Mouse (Mus musculus) cerebellum, adult 11 months (tissue): ENCODE measurements around the gene Rtn2.

Experiments used
- DNase-seq: peaks from one replicate; pipeline ENCODE4 v3.0.0; 2022

The Rtn2 gene

DNA sequence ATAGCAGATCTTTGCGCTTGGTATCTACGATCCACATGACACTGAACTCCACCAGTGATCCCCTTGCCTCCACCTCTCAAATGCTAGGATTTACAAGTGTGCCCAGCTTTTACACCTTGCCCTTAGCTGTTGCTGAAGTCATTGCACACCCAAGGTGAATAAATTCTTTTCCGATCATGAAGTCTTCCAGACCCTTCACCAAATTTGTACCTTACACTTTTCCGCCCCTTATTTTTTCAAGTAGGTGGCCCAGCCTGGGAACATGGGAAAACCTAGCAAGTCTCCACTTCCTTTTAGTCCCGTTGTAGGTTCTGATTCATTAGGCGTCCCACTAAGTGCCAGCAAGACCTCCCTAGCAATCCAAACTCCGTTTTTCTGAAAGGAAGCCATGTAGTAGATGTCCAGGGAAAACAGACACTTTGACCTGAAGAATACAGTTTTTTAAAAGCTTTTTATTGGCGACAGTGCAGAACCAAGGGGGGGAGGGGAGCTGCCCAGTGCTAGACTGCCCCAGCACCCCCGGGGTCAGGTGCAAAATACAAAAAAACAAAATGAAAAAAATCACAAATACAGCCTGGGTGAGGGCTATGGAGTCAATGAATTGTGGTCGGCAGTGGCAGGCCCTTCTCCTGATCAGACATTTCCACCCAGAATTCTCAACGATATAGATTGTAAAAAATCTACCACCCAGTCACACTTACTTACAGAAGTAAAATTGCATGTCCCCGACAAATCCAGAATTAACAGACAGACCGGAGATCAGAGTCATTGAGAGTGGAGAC lies 20.0 kb downstream of the Rtn2 start:
- DNase-seq, result no peak

DNA sequence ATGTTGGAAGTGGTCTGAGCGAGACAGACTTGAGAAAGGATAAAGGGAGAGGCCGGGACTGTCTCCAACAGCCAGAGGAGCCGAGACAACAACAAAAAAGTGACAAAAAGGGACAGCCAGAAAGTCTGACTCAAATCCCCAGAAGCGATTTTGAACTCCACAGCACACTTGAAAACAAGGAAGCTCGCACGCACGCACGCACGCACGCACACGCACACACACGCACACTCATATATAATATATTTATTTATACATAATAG lies 20.6 kb downstream of the Rtn2 start:
- DNase-seq, result no peak

DNA sequence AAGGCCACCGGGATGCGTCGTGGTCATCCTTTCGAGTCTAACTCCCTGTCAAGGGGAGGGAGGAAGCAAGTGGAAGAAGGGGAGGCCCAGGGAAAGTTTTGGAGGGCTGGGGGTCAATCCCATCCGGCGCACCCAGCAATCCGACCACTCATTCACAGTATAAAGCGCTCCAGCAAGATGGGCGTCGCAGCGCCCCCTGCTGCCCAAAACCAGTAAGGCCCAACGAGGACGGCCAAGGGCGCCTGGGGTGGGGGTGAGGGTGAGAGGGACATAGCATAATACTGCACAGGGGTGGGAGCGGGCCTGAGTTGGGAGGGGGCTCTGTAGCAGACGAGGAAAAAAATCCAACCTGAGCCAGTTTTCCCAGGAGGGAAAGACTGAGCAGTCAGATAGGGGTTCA lies 21.3 kb downstream of the Rtn2 start:
- peak; percentile 80 for DNase-seq

DNA sequence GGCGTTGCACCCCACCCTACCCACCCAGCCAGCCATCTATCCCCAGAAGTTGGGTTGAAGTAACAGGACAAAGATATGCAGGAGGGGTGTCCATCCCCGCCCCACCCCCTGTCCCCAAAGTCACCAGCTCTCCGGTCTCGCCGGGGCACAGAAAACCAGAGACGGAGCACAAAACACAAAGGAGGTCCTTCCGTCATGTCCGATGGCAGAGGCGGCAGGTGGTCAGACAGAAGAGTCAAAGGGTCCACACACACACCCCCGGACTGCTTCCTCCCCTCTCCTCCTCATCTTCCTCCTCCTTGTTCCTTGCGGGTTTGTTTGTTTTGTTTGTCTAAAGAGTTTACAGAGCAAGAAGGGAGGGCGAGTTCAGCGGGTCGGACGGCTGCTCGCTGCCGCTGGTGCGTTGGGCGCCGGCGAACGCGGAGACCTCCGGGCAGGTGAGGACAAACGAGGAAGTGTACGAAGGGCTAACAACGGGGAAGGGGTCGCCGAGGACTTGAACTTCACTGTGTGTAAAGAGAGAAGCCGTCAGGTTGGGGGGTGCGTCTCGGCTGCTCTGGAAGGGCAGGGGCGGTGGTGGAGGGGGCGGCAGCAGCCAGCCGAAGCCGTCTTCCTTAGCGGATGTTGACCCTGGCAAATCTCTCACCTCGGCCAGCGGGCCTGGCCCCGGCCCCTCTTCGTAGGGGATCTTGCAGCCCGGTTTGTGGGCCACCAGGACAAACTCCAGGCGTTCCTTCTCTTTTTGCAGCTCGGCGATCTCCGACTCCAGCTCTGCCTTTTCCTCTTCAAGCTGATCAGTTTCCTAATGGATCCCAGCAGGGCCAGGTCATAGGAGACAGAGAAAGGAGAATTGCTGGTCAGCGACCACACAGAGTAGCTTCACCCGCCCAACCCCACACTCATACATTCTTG lies 22.3 kb downstream of the Rtn2 start:
- no peak for DNase-seq

DNA sequence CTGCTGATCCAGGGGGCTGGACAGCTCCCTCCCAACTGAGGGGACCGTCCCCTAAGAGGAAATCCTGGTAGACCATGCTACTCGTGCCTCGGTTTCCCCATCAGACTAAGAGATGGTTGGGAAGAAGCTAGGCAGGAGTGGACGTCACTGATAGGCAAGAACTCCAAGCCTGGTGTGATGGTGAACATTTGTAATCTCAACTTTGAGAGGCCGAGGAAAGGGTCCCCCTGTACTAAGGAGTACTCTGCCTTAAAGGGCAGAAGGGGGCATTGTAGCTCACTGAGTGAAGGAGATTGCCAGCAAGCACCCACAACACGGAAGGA lies 22.9 kb downstream of the Rtn2 start:
- DNase-seq, result no peak

DNA sequence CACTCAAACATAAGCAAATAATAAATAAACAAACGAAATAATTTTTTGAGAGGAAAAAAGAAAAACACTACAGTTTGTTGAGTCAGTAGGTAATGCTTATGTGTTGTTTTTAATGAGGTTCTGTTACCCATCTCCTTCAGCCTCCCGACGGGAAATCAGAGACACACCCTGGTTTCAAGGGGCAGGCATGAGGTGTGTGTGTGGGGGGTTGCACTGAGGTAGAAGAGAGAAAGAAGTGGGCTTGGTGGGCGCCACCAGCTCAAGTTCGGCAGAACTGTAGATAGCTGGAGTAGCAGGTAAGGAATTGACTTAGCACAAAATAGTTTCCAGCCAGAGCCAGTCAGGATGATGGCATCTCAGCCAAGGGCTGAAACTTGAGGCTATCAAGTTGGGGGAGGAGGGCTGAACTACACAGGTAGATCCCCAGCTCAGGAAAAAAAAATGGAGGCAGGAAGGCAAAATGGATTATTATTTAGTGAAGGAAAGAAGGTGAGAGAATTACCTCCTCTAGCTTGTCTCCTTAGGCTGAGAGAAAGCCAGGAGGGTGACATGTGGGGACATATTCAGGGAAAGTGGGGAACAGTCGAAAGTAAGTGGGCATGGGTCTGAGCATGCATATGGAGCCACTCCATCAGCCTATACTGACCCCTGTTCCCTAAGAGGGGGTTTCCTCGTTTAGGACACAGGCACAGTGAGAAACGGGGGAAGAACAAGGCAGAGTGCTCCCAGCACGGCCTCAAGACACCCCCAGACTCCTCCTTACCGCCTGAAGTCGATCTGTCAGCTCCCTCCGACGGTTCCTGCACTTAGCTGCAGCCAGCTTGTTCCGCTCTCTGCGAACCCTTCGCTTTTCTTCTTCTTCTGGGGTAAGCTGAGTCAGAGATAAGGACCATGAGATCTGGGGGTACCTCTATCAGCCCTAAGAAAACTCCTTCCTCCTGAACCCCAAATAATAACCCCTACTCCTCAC lies 23.7 kb downstream of the Rtn2 start:
- DNase-seq, result no peak

DNA sequence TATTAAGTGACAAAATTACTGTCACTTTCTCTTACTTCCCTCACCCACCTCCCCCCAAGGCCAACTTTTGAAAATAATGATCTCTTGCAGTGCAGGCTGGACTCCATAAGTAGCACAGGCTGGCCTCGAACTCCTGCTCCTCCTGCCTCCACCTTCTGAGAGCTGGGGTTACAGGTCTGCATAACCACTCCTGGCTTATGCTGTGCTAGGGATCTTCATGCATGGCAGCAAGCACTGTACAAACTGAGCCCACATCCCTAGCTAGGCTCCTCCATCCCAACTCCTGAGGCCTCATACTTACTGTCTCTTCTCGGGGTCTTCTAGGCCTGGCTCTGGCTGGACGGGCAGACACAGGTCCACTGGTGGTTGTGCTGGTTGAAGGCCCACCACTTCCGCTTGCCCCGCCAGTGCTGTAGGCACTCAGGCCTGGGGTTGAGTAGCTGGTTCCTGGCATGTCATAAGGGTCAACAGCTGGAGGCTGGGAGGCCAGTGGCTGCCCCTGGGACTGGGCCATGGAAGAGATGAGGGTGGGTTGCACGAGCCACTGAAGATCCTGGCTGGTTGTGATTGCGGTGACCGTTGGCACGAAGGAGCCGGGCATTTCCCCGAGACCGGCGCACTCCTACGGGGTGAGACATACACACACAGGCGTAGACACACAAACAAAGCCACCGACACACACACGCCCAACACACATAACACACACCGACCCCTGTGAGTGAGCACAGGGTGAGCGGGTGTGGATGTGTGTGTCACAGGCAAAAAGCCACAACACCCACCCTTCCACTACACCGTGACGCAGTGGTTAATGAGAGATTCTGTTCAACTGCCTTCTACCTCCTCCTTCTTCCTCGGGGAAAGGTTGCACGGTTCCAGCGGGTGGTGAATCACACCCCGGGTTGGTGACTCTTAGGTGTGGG lies 24.7 kb downstream of the Rtn2 start:
- no peak for DNase-seq

DNA sequence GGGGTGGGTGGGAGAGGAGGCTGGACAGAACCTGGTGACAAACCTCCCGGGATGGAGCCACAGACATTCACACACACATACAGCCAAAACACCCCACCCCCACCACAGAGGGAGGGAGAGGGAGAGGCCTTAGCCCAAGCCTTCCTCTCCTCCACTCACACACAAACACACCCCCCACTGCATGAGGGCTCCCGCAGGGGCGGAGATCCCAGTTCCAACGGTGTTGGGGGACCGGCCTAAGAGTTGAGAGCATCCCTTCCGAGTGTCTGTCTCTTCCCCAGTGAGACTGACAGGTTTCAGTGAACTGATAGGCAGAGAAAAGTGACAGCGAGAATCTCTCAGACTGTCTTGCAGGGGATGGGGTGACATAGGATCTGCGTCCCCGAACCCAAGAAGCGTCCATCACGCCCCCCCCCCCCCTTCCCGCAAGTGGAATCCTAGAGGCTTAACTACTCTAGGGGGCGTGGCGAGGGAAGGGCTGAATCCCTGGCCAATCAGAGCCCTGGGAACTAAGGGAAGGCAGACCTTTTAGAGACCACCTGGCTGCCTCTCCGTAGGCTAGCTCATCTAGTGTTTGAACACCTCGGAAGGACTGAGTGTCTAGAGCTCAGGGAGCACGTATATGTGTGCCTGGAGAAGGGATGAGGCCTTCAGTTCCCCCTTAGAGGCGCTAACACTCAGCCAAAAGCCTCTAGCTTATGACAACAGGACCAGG lies 25.5 kb downstream of the Rtn2 start:
- DNase-seq, result peak; percentile 75

DNA sequence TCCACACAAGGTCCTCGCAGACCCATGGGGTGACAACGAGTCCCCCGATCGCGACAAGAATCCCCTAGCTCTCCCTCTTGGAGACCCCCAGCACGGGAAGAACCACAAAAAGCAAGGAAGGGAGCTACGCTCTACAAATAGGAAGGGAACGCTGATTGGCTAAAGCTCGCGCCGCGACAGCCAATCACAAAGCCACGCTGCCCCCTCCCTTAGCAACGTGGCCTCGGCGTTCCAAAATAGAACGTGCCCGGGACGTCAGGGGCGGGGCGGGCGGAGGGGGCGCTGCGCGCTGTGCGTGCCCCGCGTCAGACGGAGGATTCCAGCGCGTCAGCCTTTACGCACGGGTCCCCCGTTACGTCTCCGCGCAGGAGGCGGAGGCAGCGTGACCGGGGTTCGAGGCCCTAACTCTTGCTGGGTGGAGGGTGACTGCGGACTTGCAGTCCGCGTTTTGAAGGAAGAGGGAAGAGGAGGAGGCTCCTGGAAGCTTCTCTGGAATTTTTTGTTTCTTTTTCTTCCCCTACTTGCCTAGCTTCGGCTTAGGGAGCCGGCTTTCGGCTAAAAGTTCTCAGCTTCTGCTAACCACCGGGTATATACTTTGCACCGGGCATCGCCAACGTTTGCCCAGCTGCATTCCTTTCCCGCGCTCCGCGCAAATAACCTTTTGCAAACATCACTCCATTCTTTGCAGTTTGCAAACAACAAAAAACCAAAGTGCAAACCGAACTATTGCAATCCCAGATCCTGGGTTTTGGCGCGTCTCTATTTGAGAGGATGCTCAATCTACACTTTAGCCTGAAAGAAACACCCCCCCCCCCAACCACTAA lies 26.2 kb downstream of the Rtn2 start:
- peak; percentile 95 for DNase-seq

DNA sequence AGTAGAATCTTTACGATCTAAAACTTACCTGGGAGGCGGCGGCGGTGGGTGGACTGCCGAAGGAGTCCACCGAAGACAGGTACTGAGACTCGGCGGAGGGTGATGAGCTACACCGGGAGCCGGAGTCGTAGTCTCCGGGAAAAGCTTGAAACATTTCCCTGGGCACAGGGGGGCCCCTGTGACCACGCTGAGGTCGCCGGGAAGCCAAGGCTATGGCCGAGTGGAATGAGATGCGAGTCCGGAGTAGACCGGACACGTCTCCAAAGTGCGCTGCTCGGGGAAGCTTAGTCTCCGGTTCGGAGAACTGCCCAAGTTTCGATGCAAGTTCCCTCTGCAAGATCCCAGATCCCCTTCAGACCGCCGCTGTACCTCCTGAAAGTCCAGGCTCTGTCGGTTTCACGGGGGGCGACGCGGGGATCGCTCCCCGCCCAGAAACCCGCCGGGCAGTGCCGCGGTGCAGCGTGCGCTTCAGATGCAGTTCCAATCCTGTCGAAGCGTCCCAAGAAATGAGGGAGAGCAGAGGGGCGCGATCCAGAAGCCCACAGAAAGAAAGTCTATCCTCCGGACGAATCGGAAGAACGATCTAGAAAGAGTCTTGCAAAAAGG lies 27.0 kb downstream of the Rtn2 start:
- no peak for DNase-seq

DNA sequence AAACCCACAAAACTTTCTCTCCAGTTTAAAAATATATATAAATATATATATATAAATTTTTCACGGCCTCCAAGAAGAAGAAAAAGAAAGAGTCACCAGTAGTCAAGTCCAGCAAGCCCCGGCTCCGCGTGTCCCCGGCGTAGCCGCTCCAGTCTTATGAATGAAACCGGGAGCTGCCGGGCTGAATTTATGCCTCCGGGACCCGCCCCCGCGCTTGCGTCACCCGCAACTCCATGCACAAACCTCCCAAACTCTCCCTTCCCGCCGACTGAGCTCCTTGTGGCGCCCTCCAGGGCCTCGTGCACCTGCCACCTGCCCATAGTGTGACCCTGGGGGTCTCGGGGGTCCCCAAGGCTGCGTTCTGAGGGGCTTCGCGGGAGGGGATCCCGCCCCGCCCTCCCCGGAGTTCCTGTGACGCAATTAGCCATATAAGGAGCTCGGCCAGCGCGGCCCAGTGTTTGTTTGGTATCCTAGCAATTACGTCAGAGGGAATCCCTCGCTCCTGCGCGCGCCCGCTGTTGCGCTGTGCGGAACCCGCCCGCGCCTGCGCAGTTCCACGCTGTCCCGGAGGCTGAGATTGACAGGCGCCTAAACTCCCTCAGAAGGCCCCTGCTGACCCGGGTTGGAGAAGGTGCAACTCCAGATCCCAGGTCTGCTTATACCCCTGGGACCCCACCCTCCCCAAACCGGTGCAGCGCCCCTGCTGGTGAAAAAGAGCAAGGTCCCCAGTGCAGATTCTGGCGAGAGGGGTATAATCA lies 27.6 kb downstream of the Rtn2 start, which contains the start of gene Fosb:
Gene Fosb (minus strand): TSS at position 168 of the 758 bp plus-strand sequence.
- DNase-seq, result peak; percentile 96

DNA sequence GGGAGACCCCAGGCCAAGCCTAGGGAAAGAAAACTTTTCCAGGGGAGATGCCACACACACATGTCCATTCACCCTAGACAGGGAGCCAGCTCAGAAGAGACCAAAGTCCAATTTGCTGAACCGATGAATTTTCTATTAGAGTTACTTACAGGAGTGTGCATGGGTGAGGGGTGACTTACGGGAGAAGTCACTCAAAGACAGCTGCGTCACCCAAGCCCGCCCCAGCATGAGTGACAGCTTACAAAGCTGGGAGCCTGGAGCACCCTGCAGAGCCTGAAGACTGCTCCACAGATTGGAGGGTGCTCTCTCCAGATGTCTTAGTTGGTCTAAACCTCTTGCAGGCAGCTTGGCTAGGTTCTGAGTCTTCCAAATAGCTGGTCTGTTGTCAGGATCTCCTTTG lies 29.6 kb downstream of the Rtn2 start:
- DNase-seq, result no peak

DNA sequence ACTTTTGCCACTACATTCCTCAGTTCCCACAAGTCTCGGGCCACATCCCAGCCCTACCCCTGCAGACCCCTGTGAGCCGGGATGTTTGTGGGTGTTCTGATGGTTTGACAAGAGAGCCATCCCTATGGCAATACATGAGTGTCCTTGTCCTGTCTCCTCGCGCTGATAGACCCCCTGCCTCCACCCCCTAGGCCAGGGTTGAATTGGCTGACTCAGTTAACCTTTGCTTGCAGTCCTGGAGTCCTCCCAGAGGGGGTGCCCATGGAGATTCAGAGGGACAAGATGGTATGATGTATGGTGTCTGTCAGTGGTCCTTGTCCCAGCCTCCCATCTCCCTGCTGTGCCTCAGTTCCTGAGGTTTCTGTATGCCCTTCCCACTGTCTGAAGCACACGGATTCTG lies 31.6 kb downstream of the Rtn2 start:
- no peak for DNase-seq

DNA sequence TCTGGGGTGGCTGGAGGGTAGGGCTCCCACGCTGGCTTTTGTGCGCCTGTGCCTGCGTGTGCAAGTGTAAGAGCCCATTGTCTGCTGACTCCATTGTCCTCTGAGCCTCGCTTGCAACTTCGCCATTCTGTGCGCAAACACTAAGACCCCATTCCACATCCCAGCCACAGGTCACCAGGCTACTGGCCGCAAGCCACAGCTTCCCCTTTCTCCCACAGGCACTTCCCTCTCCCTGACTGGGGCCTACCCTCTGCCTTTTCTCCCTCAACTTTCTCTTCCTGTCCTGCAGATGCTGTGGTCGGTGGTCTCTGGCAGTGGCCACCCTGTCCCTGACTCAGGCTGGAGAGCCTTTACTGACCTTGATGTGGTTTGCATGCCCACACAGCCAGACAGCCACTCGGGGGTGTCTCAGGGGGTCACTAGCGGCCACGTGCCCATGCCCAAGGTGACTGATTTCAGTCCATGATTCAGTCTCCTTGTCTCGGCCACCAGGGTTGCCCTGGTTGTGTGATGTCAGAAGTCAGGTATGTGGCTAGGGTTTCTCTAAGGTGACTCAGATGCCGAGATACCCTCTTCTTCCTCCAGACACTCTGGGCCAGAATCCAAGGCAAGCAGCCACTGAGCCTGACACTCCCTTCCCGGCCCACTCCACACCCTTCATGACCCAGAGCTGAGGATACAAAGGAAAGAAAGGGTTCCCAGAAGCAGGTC lies 34.2 kb downstream of the Rtn2 start:
- DNase-seq, result no peak

DNA sequence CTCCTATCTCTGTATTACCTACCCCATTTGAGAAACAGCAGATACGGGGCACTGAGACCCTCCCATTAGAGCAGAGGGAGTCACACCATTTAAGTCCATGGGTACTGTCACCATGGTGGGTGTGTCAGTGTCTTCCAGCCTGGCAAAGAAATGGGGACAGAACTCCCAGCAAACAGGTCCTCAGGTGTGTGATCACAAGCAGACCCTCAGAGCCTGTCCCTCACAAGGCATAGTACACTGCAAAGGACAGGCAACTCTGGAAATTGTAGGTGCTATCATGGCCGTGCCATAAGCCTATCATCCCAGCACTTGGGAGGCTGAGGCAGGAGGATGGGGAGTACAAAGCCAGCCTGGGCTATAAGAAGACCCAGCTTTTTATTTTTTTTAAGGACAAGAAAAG lies 35.8 kb downstream of the Rtn2 start:
- DNase-seq, result no peak

DNA sequence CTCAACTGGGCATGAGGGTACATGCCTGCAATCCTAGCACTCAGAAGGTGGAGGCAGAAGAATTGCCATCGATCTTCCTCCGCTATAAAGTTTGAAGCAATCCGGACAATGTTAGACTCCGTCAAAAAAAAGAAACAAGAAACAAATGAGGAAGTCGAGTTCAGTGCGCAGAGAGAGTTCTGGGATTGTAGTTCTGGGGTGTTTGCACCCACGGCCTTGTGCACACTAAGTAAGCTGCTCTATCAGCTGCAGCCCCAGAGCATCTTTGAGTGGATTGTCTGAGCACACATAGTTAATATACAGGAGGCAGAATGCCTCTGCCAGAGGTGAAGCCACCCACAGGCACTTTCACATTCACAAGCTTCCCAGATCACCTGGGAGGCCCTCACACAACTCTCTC lies 36.3 kb downstream of the Rtn2 start:
- DNase-seq, result no peak

DNA sequence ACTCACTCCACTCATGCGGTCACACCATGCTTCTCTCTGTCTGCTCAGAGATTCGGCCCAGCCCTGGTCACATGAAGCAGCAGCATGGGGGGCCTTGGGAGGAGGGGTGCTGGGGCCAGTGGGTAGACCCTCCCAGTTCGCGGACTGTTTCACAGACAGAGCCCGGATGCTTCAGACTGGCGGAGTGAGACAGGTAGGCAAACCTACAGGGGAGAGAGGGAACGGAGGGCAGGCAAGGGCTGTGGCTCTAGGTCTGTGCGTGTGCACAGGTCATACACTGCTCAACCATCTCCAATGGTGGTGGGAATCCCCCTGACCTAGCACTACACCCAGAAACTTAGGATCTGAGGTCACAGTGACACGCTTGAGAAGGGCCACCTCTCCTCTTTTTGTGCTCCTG lies 37.0 kb downstream of the Rtn2 start:
- DNase-seq, result no peak

DNA sequence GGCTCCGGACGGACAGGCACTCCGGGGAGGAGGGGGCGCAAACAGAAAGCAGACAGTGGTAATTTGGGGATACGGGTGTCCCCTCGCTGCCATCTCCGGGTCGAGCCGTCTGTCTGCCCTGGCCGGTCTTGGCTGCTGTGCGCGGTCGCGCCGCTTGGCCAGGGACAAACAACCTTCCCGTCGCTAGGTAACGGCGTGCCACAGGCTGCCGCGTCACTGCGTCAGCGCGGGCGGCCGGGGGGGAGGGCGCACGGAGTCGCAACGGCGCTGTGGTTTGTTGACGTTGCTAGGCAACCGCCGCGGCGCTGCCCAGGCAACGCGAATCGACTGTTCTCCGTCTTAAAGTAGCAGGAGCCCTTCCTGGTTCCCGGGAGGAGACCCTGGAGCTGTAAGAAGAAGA lies 37.5 kb downstream of the Rtn2 start:
- DNase-seq, result peak; percentile 90

DNA sequence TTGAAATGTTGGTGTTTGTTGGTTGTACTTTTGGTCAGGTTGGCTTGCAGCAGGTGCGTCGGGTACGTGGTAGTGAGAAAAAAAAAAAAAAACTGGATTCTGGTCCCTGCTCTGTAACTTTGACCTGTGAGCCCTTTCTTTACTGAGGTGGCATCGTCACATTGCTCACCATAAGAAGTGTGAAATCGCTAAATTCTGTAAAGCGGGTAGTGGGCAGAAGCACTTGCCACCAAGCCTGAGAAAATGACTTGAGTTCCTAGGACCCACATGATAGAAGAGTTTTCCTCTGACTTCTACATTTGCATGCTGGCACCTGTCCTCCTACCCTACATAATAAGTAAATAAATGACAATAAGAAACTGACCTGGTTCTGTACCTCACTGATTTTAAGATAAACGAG lies 38.2 kb downstream of the Rtn2 start:
- DNase-seq, result no peak
